Mouse (Mus musculus) myocyte (in vitro differentiated cells): ENCODE measurements at regions not wholly inside any gene's neighbourhood (a gene's known extent, or its start where the extent isn't known, plus 50 kb on each side); places are given as distances from the start of the nearest gene placed in this dataset.

Experiments used
- POLR2A ChIP-seq: IDR thresholded peaks from one replicate; pipeline ENCODE4 v1.6.1; 2011; ENCODE audit warnings: low read depth, mild to moderate bottlenecking, control low read depth, moderate library complexity; ENCODE audit not compliant: insufficient read length
- POLR2AphosphoS2 ChIP-seq: IDR thresholded peaks from one replicate; pipeline ENCODE4 v1.6.1; 2011; ENCODE audit warnings: low read depth, control low read depth; ENCODE audit not compliant: insufficient read length

- TF ChIP-seq POLR2AphosphoS2, result no peak
- TF ChIP-seq POLR2A, result no peak
Observed at GRCm38 (mm10) chr7:138008601-138009000, 388.9 kb downstream of the Tcerg1l start.
